Mouse (Mus musculus) forelimb bud, embryonic 11.5 days (tissue): ENCODE results near the gene 1700037H04Rik.

Experiments used
- DNase-seq: peaks from one replicate; pipeline ENCODE4 v3.0.0-alpha.2; 2012; ENCODE audit warnings: low read depth, low spot score

Gene 1700037H04Rik

GRCm38 (mm10) chr2:131147043-131147365, 12.9 kb downstream of the 1700037H04Rik start:
- no peak for DNase-seq

GRCm38 (mm10) chr2:131146193-131147042, 13.5 kb downstream of the 1700037H04Rik start:
- DNase-seq: no peak

- no peak for DNase-seq
Observed at GRCm38 (mm10) chr2:131145536-131145935, 14.3 kb downstream of the 1700037H04Rik start.

- no peak for DNase-seq
Observed at GRCm38 (mm10) chr2:131145121-131145520, 14.8 kb downstream of the 1700037H04Rik start.

GRCm38 (mm10) chr2:131143007-131143780, 16.7 kb downstream of the 1700037H04Rik start:
- no peak for DNase-seq

- peak; percentile 74 for DNase-seq
Observed at GRCm38 (mm10) chr2:131142592-131142991, 17.3 kb downstream of the 1700037H04Rik start.

- DNase-seq: no peak
Observed at GRCm38 (mm10) chr2:131141336-131141986, 18.4 kb downstream of the 1700037H04Rik start.

- DNase-seq: no peak
Observed at GRCm38 (mm10) chr2:131140533-131140905, 19.4 kb downstream of the 1700037H04Rik start.

- DNase-seq: no peak
Observed at GRCm38 (mm10) chr2:131139886-131140532, 19.9 kb downstream of the 1700037H04Rik start.

GRCm38 (mm10) chr2:131139287-131139686, 20.6 kb downstream of the 1700037H04Rik start:
- DNase-seq: no peak

- no peak for DNase-seq
Observed at GRCm38 (mm10) chr2:131138760-131139159, 21.1 kb downstream of the 1700037H04Rik start.

GRCm38 (mm10) chr2:131138296-131138695, 21.6 kb downstream of the 1700037H04Rik start:
- no peak for DNase-seq

- DNase-seq: no peak
Observed at GRCm38 (mm10) chr2:131135521-131136139, 24.3 kb downstream of the 1700037H04Rik start.

- DNase-seq: no peak
Observed at GRCm38 (mm10) chr2:131134826-131135400, 25.0 kb downstream of the 1700037H04Rik start.

GRCm38 (mm10) chr2:131134381-131134780, 25.5 kb downstream of the 1700037H04Rik start:
- no peak for DNase-seq

GRCm38 (mm10) chr2:131132930-131133547, 26.8 kb downstream of the 1700037H04Rik start, which contains the start of gene Gm11037:
TSS of gene Gm11037 (plus strand) at chr2:131133497.
- no peak for DNase-seq

- DNase-seq: no peak
Observed at GRCm38 (mm10) chr2:131132111-131132888, 27.6 kb downstream of the 1700037H04Rik start.

GRCm38 (mm10) chr2:131130849-131131248, 29.0 kb downstream of the 1700037H04Rik start:
- no peak for DNase-seq

- no peak for DNase-seq
Observed at GRCm38 (mm10) chr2:131129836-131130235, 30.0 kb downstream of the 1700037H04Rik start.
